Mouse (Mus musculus) heart, adult 9 months (tissue): ENCODE measurements around the gene Cd320.
"Not testable (repeated sequence)": the region's sequence is repeated elsewhere in the genome, so short reads cannot be mapped to it uniquely, and the experiment has no call there.

ENCODE experiments used
- DNase-seq, 2 experiments: peaks; one replicate each; pipeline ENCODE4 v3.0.0; 2022; ENCODE audit warnings: low spot score in 2 of 2

Gene Cd320

GRCm38 (mm10) chr17:33824997-33825330, 17.9 kb upstream of the Cd320 start:
- DNase-seq: not testable (repeated sequence)

GRCm38 (mm10) chr17:33825462-33825861, 17.4 kb upstream of the Cd320 start:
- no peak for DNase-seq

- DNase-seq: peak; percentile 37 to 65
Measured at GRCm38 (mm10) chr17:33826850-33827249, 16.0 kb upstream of the Cd320 start.

GRCm38 (mm10) chr17:33828892-33829291, 14.0 kb upstream of the Cd320 start:
- DNase-seq: peak; percentile 86 to 88

- DNase-seq: no peak
Measured at GRCm38 (mm10) chr17:33829561-33829960, 13.3 kb upstream of the Cd320 start.

- DNase-seq: no peak
Measured at GRCm38 (mm10) chr17:33844196-33844595, 1.3 kb downstream of the Cd320 start.

- no peak for DNase-seq
Measured at GRCm38 (mm10) chr17:33848139-33848538, 5.2 kb downstream of the Cd320 start.

GRCm38 (mm10) chr17:33851331-33851730, 8.4 kb downstream of the Cd320 start:
- DNase-seq: no peak

- no peak for DNase-seq
Measured at GRCm38 (mm10) chr17:33857816-33858215, 14.9 kb downstream of the Cd320 start.

GRCm38 (mm10) chr17:33865330-33866030, 22.6 kb downstream of the Cd320 start:
- DNase-seq: no peak

GRCm38 (mm10) chr17:33873537-33873936, 30.6 kb downstream of the Cd320 start, which contains the start of gene Gm7029:
Gene Gm7029 (plus strand): TSS chr17:33873837.
- not testable (repeated sequence) for DNase-seq

GRCm38 (mm10) chr17:33874411-33874810, 31.5 kb downstream of the Cd320 start:
- no peak for DNase-seq

GRCm38 (mm10) chr17:33875797-33876196, 32.9 kb downstream of the Cd320 start:
- DNase-seq: not testable (repeated sequence)

- not testable (repeated sequence) for DNase-seq
Measured at GRCm38 (mm10) chr17:33884320-33884719, 41.4 kb downstream of the Cd320 start.

GRCm38 (mm10) chr17:33887802-33888201, 44.9 kb downstream of the Cd320 start:
- DNase-seq: not testable (repeated sequence)

GRCm38 (mm10) chr17:33888230-33888629, 45.3 kb downstream of the Cd320 start:
- not testable (repeated sequence) for DNase-seq

GRCm38 (mm10) chr17:33889941-33890532, 47.1 kb downstream of the Cd320 start:
- DNase-seq: not testable (repeated sequence)

- DNase-seq: peak; percentile 99 to 100
Measured at GRCm38 (mm10) chr17:33890533-33891059, 47.7 kb downstream of the Cd320 start, which contains the start of gene Kifc1. Gene Kifc1 (minus strand): TSS chr17:33890661.

- DNase-seq: no peak
Measured at GRCm38 (mm10) chr17:33891357-33891756, 48.5 kb downstream of the Cd320 start.

GRCm38 (mm10) chr17:33891892-33892291, 49.0 kb downstream of the Cd320 start:
- not testable (repeated sequence) for DNase-seq

- DNase-seq: no peak
Measured at GRCm38 (mm10) chr17:33892429-33892828, 49.5 kb downstream of the Cd320 start.

GRCm38 (mm10) chr17:33893011-33893410, 50.1 kb downstream of the Cd320 start:
- not testable (repeated sequence) for DNase-seq
